Mouse (Mus musculus): ENCODE measurements around the gene Lxn. TPM values are rescaled to one million over a fixed set of nuclear protein-coding genes. Genes with fewer than 3 reads are reported as not detected.
A peak's percentile ranks its signal among the peaks of the same experiment; 100 is the strongest.

Gene Lxn
- 237 and 247 TPM in 2 replicates for polyA plus RNA-seq (2014; fragmentation: Nextera tagmentation; extraction: Ambion mirVana)

GRCm38 (mm10) chr3:67463450-67464372 lies at the start of gene Lxn:
Lxn (minus strand) TSS chr3:67463926.
- Histone ChIP-seq H3K9ac (replicated peaks; ENCODE audit: low read length) (peak within 1 kb of the TSS; percentile 76), H3K4me2 (ENCODE audit: low read length) (peak within 1 kb of the TSS; percentile 89), H3K9me3 (ENCODE audit: control insufficient read depth, low read length) (no peaks in the 10 kb centered on the region), H3K27me3 (ENCODE audit: control insufficient read depth, insufficient read depth, low read length) (no peaks in the 10 kb centered on the region), H3K4me3 (replicated peaks; ENCODE audit: low read depth, low read length) (peak within 1 kb of the TSS; percentile 57), H3K36me3 (ENCODE audit: control insufficient read depth, insufficient read depth, low read length) (peaks cover 32% of the 10 kb centered on the region), H3K4me1 (ENCODE audit: control insufficient read depth, insufficient read depth, low read length) (no peaks in the 10 kb centered on the region), H3K27ac (replicated peaks; ENCODE audit: low read depth, low read length) (peak within 1 kb of the TSS; percentile 75)
- under 1% methylated on average over 43 of the region's 43 CpGs for WGBS
- DNase-seq (peak; percentile 75), ATAC-seq (ENCODE audit: low FRiP score, low TSS enrichment) (peak; percentile 78)

GRCm38 (mm10) chr3:67512807-67513206 lies 49.1 kb upstream of the Lxn start:
- Histone ChIP-seq H3K36me3 (ENCODE audit: control insufficient read depth, insufficient read depth, low read length) (no peaks in the 10 kb centered on the region), H3K4me3 (replicated peaks; ENCODE audit: low read depth, low read length) (no peak overlapping the region), H3K9ac (replicated peaks; ENCODE audit: low read length) (no peak overlapping the region), H3K4me1 (ENCODE audit: control insufficient read depth, insufficient read depth, low read length) (peaks cover 9% of the 10 kb centered on the region; the same call in 1 of the 2 replicates), H3K27me3 (ENCODE audit: control insufficient read depth, insufficient read depth, low read length) (peaks cover 3% of the 10 kb centered on the region; the same call in 1 of the 2 replicates), H3K4me2 (ENCODE audit: low read length) (no peak overlapping the region), H3K9me3 (ENCODE audit: control insufficient read depth, low read length) (no peaks in the 10 kb centered on the region), H3K27ac (replicated peaks; ENCODE audit: low read depth, low read length) (no peak overlapping the region)
- peak; percentile 55; the same call in 1 of the 2 replicates for ATAC-seq (ENCODE audit: low FRiP score, low TSS enrichment)
- peak; percentile 95 for DNase-seq
- 2% methylated on average over 5 of the region's 5 CpGs for WGBS

GRCm38 (mm10) chr3:67508216-67508892 lies 44.6 kb upstream of the Lxn start:
- 81% methylated on average over 10 of the region's 10 CpGs for WGBS
- Histone ChIP-seq H3K4me1 (ENCODE audit: control insufficient read depth, insufficient read depth, low read length) (no peaks in the 10 kb centered on the region), H3K27ac (replicated peaks; ENCODE audit: low read depth, low read length) (no peak overlapping the region), H3K9ac (replicated peaks; ENCODE audit: low read length) (no peak overlapping the region), H3K36me3 (ENCODE audit: control insufficient read depth, insufficient read depth, low read length) (no peaks in the 10 kb centered on the region), H3K4me3 (replicated peaks; ENCODE audit: low read depth, low read length) (no peak overlapping the region), H3K4me2 (ENCODE audit: low read length) (no peak overlapping the region), H3K27me3 (ENCODE audit: control insufficient read depth, insufficient read depth, low read length) (no peaks in the 10 kb centered on the region), H3K9me3 (ENCODE audit: control insufficient read depth, low read length) (no peaks in the 10 kb centered on the region)
- ATAC-seq (ENCODE audit: low FRiP score, low TSS enrichment) (no peak), DNase-seq (no peak)

DNA sequence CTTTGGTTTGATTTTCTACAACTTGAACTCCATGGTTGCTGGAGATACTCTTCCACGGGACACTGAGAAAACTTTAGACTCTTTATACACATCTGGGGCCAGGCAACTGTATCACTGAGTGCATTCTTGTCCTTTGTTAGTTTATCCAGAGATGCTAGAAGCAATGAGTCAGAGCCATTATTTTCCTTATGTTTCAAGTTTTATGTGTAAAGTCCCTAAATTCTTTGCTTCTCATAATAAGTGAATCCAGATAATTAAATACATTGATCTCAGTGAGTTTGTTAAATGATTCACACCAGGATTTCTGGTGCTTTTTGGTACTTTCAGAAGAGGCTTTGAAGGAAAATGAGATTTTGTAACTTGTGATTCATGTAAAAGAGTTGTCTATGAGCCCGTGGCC lies 41.6 kb upstream of the Lxn start:
- no peaks in the 10 kb centered on the region for H3K36me3 ChIP-seq (ENCODE audit: control insufficient read depth, insufficient read depth, low read length)
- ATAC-seq (ENCODE audit: low FRiP score, low TSS enrichment), result no peak
- H3K4me3 ChIP-seq (replicated peaks; ENCODE audit: low read depth, low read length), result no peak overlapping the region
- H3K4me2 ChIP-seq (ENCODE audit: low read length), result no peak overlapping the region
- no peaks in the 10 kb centered on the region for H3K27me3 ChIP-seq (ENCODE audit: control insufficient read depth, insufficient read depth, low read length)
- H3K27ac ChIP-seq (replicated peaks; ENCODE audit: low read depth, low read length), result no peak overlapping the region
- H3K4me1 ChIP-seq (ENCODE audit: control insufficient read depth, insufficient read depth, low read length), result no peaks in the 10 kb centered on the region
- no peaks in the 10 kb centered on the region for H3K9me3 ChIP-seq (ENCODE audit: control insufficient read depth, low read length)
- WGBS, result 77% methylated on average over 2 of the region's 2 CpGs
- DNase-seq, result no peak
- H3K9ac ChIP-seq (replicated peaks; ENCODE audit: low read length), result no peak overlapping the region

GRCm38 (mm10) chr3:67503878-67504277 lies 40.2 kb upstream of the Lxn start:
- no peak overlapping the region for H3K9ac ChIP-seq (replicated peaks; ENCODE audit: low read length)
- WGBS, result 0% methylated on average over 3 of the region's 3 CpGs
- H3K4me2 ChIP-seq (ENCODE audit: low read length), result no peak overlapping the region
- DNase-seq, result peak; percentile 13
- no peak for ATAC-seq (ENCODE audit: low FRiP score, low TSS enrichment)
- H3K4me3 ChIP-seq (replicated peaks; ENCODE audit: low read depth, low read length), result no peak overlapping the region
- no peaks in the 10 kb centered on the region for H3K27me3 ChIP-seq (ENCODE audit: control insufficient read depth, insufficient read depth, low read length)
- no peaks in the 10 kb centered on the region for H3K4me1 ChIP-seq (ENCODE audit: control insufficient read depth, insufficient read depth, low read length)
- no peak overlapping the region for H3K27ac ChIP-seq (replicated peaks; ENCODE audit: low read depth, low read length)
- no peaks in the 10 kb centered on the region for H3K9me3 ChIP-seq (ENCODE audit: control insufficient read depth, low read length)
- H3K36me3 ChIP-seq (ENCODE audit: control insufficient read depth, insufficient read depth, low read length), result no peaks in the 10 kb centered on the region

- Histone ChIP-seq H3K4me3 (replicated peaks; ENCODE audit: low read depth, low read length) (no peak overlapping the region), H3K27me3 (ENCODE audit: control insufficient read depth, insufficient read depth, low read length) (no peaks in the 10 kb centered on the region), H3K27ac (replicated peaks; ENCODE audit: low read depth, low read length) (no peak overlapping the region), H3K9ac (replicated peaks; ENCODE audit: low read length) (no peak overlapping the region), H3K4me1 (ENCODE audit: control insufficient read depth, insufficient read depth, low read length) (no peaks in the 10 kb centered on the region), H3K36me3 (ENCODE audit: control insufficient read depth, insufficient read depth, low read length) (no peaks in the 10 kb centered on the region), H3K9me3 (ENCODE audit: control insufficient read depth, low read length) (no peaks in the 10 kb centered on the region), H3K4me2 (ENCODE audit: low read length) (no peak overlapping the region)
- WGBS, result 89% methylated on average over 4 of the region's 4 CpGs
- DNase-seq (no peak), ATAC-seq (ENCODE audit: low FRiP score, low TSS enrichment) (no peak)
Observed at GRCm38 (mm10) chr3:67499406-67499791, 35.7 kb upstream of the Lxn start.

- H3K27ac ChIP-seq (replicated peaks; ENCODE audit: low read depth, low read length), result no peak overlapping the region
- H3K9ac ChIP-seq (replicated peaks; ENCODE audit: low read length), result no peak overlapping the region
- no peak for ATAC-seq (ENCODE audit: low FRiP score, low TSS enrichment)
- no peaks in the 10 kb centered on the region for H3K4me1 ChIP-seq (ENCODE audit: control insufficient read depth, insufficient read depth, low read length)
- WGBS, result 92% methylated on average over 8 of the region's 8 CpGs
- H3K4me2 ChIP-seq (ENCODE audit: low read length), result no peak overlapping the region
- H3K27me3 ChIP-seq (ENCODE audit: control insufficient read depth, insufficient read depth, low read length), result no peaks in the 10 kb centered on the region
- no peak for DNase-seq
- no peaks in the 10 kb centered on the region for H3K36me3 ChIP-seq (ENCODE audit: control insufficient read depth, insufficient read depth, low read length)
- no peak overlapping the region for H3K4me3 ChIP-seq (replicated peaks; ENCODE audit: low read depth, low read length)
- H3K9me3 ChIP-seq (ENCODE audit: control insufficient read depth, low read length), result no peaks in the 10 kb centered on the region
Observed at GRCm38 (mm10) chr3:67498773-67499405, 35.2 kb upstream of the Lxn start.

- no peak overlapping the region for H3K9ac ChIP-seq (replicated peaks; ENCODE audit: low read length)
- no peaks in the 10 kb centered on the region for H3K27me3 ChIP-seq (ENCODE audit: control insufficient read depth, insufficient read depth, low read length)
- H3K4me1 ChIP-seq (ENCODE audit: control insufficient read depth, insufficient read depth, low read length), result no peaks in the 10 kb centered on the region
- no peak for DNase-seq
- no peak overlapping the region for H3K27ac ChIP-seq (replicated peaks; ENCODE audit: low read depth, low read length)
- 91% methylated on average over 2 of the region's 2 CpGs for WGBS
- H3K4me2 ChIP-seq (ENCODE audit: low read length), result no peak overlapping the region
- no peak overlapping the region for H3K4me3 ChIP-seq (replicated peaks; ENCODE audit: low read depth, low read length)
- no peaks in the 10 kb centered on the region for H3K36me3 ChIP-seq (ENCODE audit: control insufficient read depth, insufficient read depth, low read length)
- ATAC-seq (ENCODE audit: low FRiP score, low TSS enrichment), result no peak
- H3K9me3 ChIP-seq (ENCODE audit: control insufficient read depth, low read length), result no peaks in the 10 kb centered on the region
Observed at GRCm38 (mm10) chr3:67497998-67498397, 34.3 kb upstream of the Lxn start.
